Mouse (Mus musculus) CH12.LX (cell line): ENCODE data around the gene Pdzd9.

Experiments used
- CTCF ChIP-seq, 2 experiments: IDR thresholded peaks in 1 of 2; conservative IDR thresholded peaks in 1 of 2; 2 replicates each; pipeline ENCODE4 v1.5.1; 2011 to 2012; ENCODE audit warnings: low read depth in 2 of 2, low read length in 2 of 2, improper control_type of control experiment in 1 of 2, inconsistent platforms in 1 of 2, mild to moderate bottlenecking in 1 of 2, moderate library complexity in 1 of 2
- MAZ ChIP-seq: IDR thresholded peaks from 2 replicates; pipeline ENCODE4 v1.6.1; 2012; ENCODE audit warnings: low read depth, mild to moderate bottlenecking, inconsistent platforms, low read length, improper control_type of control experiment, moderate library complexity
- MXI1 ChIP-seq: IDR thresholded peaks from 2 replicates; pipeline ENCODE4 v1.6.1; 2011; ENCODE audit warnings: mild to moderate bottlenecking, low read depth, low read length, improper control_type of control experiment
- ZMIZ1 ChIP-seq: IDR thresholded peaks from 2 replicates; pipeline ENCODE4 v1.6.1; 2012; ENCODE audit warnings: low read depth, mild to moderate bottlenecking, inconsistent platforms, low read length, improper control_type of control experiment

DNA sequence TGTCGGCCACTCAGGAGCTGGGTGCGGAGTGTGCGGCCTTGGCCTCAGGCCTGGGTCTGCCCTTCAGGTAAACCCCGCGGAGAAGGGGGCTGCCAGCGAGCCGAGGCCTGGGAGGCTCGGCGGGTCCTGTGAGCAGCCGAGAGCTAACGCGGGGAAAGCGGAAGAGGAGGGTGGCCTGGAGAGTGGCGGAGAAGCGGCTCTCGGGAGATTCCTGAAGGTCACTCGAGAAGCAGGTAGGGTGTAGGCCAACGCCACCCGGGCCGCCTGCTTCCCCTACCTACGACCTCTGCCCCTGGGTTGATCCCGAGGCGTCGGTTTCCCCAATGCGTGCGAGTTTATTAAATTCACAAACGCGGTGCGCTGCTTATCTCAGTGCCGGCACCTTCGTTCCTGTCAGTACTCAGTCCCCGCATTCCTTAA lies 34.8 kb downstream of the Pdzd9 start:
- TF ChIP-seq MAZ (no peak), MXI1 (no peak), ZMIZ1 (no peak), CTCF (conservative IDR thresholded peaks at IDR 0.05 in 1 of 2, IDR thresholded peaks at IDR 0.05 in 1 of 2; ENCODE audit: low read depth in 2 of 2, low read length in 2 of 2) (no peak)
